Mouse (Mus musculus): ENCODE data around the gene Jmjd6. TPM values are rescaled to one million over a fixed set of nuclear protein-coding genes. Genes with fewer than 3 reads are reported as not detected.

Jmjd6 gene
- polyA plus RNA-seq, 1 experiment from 2014 or later, result 65.6 TPM

DNA sequence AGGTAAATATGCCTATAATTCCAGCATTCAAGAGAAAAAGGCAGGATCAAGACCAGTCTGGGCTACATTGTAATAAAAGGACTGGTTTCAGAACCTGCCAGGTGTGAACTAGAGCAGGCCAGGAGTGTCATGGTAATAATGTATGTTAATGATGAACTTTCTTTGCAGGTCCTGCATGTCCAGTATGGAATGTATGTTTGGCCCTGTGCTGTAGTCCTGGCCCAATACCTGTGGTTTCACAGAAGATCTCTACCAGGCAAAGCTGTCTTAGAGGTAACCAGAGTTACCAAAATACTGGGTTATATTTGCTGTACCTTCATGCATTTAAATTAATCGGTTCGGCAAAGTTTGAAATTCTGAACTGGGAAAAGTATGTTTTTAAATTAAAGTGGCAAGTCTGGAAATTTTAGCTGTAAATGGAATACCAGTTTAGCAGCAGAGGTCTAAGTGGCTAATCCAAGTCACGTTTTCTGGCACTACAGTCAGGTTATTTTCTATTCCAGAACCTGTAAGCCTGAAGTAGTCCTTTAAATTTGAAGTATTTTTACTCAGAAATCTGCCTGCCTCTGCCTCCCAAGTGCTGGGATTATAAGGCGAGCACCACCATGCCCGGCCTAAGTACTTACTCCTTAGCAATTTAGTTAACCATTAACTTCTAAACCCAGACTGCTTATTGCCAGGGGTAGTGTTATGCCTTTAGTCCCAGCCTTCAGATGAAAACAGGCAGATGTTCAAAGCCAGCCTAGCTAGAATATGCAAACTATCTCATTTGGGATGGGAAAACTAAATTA is 5.0 kb upstream of the Jmjd6 start:
- ATAC-seq (ENCODE audit: low read depth), result no peak
- Histone ChIP-seq H3K36me3 (ENCODE audit: control insufficient read depth, insufficient read depth, low read length) (peaks cover 6% of the 10 kb centered on the region; the same call in 1 of the 2 replicates), H3K4me1 (ENCODE audit: control insufficient read depth, insufficient read depth, low read length) (peaks cover 22% of the 10 kb centered on the region), H3K27me3 (ENCODE audit: control insufficient read depth, insufficient read depth, low read length) (no peaks in the 10 kb centered on the region), H3K9ac (replicated peaks; ENCODE audit: low read depth, low read length) (no peak overlapping the region), H3K27ac (ENCODE audit: low read depth, low read length) (no peak overlapping the region), H3K4me2 (ENCODE audit: low read depth, low read length) (no peak overlapping the region), H3K4me3 (ENCODE audit: low read depth, low read length) (no peak overlapping the region), H3K9me3 (ENCODE audit: control insufficient read depth, low read length) (no peaks in the 10 kb centered on the region)
- WGBS, result 78% methylated on average over 5 of the region's 5 CpGs

DNA sequence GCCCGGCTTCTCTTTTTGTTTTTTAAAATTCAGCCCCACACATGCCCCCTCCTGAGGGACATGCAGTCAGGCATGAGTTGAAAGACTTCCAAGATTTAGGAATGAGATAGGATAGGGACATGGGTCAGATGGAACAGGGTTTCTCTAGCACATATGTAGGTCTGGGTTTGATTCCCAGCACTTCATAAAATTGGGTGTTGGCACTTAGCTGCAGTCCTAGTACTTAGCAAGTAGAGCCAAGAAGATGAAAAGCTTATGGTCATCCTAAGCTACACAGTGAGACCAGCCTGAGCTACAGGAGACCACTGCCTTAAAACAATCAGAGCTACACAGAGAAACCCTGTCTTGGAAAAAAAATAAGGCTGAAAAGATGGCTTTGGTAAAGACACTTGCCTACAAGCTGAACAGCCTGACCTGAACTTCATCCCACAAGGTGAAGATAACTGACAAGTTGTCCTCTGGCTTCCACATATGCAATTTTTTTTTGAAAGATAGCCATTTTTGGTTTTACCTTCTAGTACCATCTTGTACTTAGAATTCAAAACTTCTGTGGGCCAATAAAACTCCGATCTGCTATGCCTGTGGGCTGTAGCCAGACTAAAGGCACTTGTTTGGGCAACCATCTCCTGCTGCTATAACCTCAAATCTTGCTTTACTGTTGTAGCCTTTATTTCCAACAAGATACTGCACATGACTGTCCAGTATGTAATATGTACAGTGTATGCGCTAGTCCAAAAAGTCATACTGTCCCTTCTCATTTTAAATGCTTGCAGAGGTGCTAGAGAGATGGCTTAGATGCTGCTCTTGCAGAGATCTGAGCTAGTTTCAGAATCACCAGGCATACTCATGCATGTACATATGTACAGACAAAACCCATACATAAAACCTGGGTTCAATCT is 4.2 kb upstream of the Jmjd6 start:
- ATAC-seq (ENCODE audit: low read depth), result no peak
- H3K4me1 ChIP-seq (ENCODE audit: control insufficient read depth, insufficient read depth, low read length), result peaks cover 22% of the 10 kb centered on the region
- no peak overlapping the region for H3K9ac ChIP-seq (replicated peaks; ENCODE audit: low read depth, low read length)
- no peak overlapping the region for H3K27ac ChIP-seq (ENCODE audit: low read depth, low read length)
- no peak overlapping the region for H3K4me3 ChIP-seq (ENCODE audit: low read depth, low read length)
- H3K27me3 ChIP-seq (ENCODE audit: control insufficient read depth, insufficient read depth, low read length), result no peaks in the 10 kb centered on the region
- H3K4me2 ChIP-seq (ENCODE audit: low read depth, low read length), result no peak overlapping the region
- peaks cover 6% of the 10 kb centered on the region; the same call in 1 of the 2 replicates for H3K36me3 ChIP-seq (ENCODE audit: control insufficient read depth, insufficient read depth, low read length)
- H3K9me3 ChIP-seq (ENCODE audit: control insufficient read depth, low read length), result no peaks in the 10 kb centered on the region
- WGBS, result 97% methylated on average over 3 of the region's 3 CpGs

DNA sequence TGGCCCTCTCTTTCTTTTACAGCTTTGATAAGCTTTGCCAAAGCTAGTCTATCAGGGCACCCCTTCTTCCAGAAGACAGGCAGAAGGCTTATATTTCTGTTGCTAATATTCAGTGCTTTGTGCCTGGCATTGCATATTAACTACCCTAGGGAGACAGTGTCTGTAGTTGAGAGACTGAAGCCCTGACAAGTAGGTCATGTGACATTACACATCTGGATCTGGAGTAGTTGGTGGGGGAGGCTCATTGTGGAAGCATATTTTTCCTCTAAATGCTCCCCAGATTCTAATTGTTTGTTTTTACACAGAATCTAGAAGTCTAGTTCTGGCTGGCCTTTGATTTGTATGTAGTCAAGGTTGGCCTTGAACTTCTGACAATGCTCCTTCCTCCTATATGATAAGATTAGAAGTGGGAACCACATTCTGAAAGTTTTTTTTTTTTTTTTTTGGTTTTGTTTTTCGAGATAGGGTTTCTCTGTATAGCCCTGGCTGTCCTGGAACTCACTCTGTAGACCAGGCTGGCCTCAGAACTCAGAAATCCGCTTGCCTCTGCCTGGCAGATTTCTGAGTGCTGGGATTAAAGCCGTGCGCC is 3.4 kb upstream of the Jmjd6 start:
- Histone ChIP-seq H3K36me3 (ENCODE audit: control insufficient read depth, insufficient read depth, low read length) (peaks cover 6% of the 10 kb centered on the region; the same call in 1 of the 2 replicates), H3K27me3 (ENCODE audit: control insufficient read depth, insufficient read depth, low read length) (no peaks in the 10 kb centered on the region), H3K9ac (replicated peaks; ENCODE audit: low read depth, low read length) (no peak overlapping the region), H3K4me1 (ENCODE audit: control insufficient read depth, insufficient read depth, low read length) (peaks cover 24% of the 10 kb centered on the region), H3K4me2 (ENCODE audit: low read depth, low read length) (no peak overlapping the region), H3K27ac (ENCODE audit: low read depth, low read length) (no peak overlapping the region), H3K9me3 (ENCODE audit: control insufficient read depth, low read length) (no peaks in the 10 kb centered on the region), H3K4me3 (ENCODE audit: low read depth, low read length) (no peak overlapping the region)
- 87% methylated on average over 4 of the region's 4 CpGs for WGBS
- ATAC-seq (ENCODE audit: low read depth), result no peak

DNA sequence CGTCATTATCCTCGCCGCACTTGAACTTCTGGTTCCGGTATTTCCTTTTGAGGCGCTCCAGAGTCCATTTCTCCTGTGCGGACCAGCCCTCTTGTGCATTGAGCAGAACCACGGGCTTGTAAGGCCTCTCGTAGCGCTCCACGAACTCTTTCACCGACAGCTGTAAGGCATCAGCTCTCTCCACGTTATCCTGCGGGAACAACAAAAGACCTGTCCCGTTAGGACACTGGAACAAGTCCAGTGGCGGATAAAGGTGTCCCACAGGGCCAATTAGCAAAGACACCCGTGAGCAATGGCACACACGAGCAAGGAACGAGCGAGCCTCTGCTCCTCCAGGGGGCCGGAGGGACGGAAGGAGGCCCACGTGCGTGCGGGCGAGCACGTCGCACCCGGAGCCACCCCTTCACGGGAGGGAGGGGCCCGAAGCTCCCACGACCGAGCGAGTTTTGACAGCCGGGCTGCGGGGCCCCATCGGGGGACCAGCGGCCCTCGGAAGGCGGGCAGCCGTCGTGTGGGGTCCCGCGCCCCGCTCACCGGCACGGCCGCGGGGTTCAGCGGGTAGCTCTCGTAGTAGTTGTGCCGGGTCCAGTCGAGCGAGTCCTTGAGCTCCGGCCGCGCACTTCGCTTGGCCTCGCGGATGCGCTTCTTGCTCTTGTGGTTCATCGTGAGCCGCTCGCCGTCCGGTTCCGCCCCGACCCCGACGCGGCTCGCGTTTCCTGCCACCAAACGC is 553 bp downstream of the Jmjd6 start:
- Histone ChIP-seq H3K4me2 (ENCODE audit: low read depth, low read length) (peak overlapping the region; percentile 93), H3K27me3 (ENCODE audit: control insufficient read depth, insufficient read depth, low read length) (no peaks in the 10 kb centered on the region), H3K9ac (replicated peaks; ENCODE audit: low read depth, low read length) (peak overlapping the region; percentile 85), H3K4me3 (ENCODE audit: low read depth, low read length) (peak overlapping the region; percentile 84), H3K36me3 (ENCODE audit: control insufficient read depth, insufficient read depth, low read length) (peaks cover 30% of the 10 kb centered on the region), H3K27ac (ENCODE audit: low read depth, low read length) (peak overlapping the region; percentile 97), H3K4me1 (ENCODE audit: control insufficient read depth, insufficient read depth, low read length) (peaks cover 28% of the 10 kb centered on the region), H3K9me3 (ENCODE audit: control insufficient read depth, low read length) (no peaks in the 10 kb centered on the region)
- peak; percentile 69 for ATAC-seq (ENCODE audit: low read depth)
- under 1% methylated on average over 50 of the region's 73 CpGs for WGBS

DNA sequence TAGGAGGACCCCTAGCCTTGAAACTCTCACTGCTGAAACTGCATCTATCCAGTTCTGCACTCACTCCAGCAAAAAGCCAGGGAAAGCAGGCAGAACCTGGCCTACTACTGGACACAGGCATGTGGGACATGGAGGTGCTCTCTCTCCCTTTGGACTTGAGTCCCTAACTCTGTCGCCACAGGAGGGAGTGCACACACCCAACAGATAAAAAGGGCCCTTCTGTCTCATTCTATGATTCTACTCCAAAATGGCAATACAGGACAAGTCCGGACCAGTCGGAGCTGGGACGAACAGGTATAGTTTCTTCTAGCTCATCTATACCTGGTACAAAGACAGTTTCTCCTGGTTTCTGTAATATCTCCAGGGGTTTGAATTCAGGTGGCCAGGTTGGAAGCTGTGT is 2.5 kb downstream of the Jmjd6 start:
- Histone ChIP-seq H3K4me2 (ENCODE audit: low read depth, low read length) (peak overlapping the region; percentile 93), H3K36me3 (ENCODE audit: control insufficient read depth, insufficient read depth, low read length) (peaks cover 46% of the 10 kb centered on the region), H3K27ac (ENCODE audit: low read depth, low read length) (no peak overlapping the region), H3K4me1 (ENCODE audit: control insufficient read depth, insufficient read depth, low read length) (peaks cover 28% of the 10 kb centered on the region), H3K9me3 (ENCODE audit: control insufficient read depth, low read length) (no peaks in the 10 kb centered on the region), H3K27me3 (ENCODE audit: control insufficient read depth, insufficient read depth, low read length) (no peaks in the 10 kb centered on the region), H3K9ac (replicated peaks; ENCODE audit: low read depth, low read length) (no peak overlapping the region), H3K4me3 (ENCODE audit: low read depth, low read length) (peak overlapping the region; percentile 6; the same call in 1 of the 2 replicates)
- 86% methylated on average over 4 of the region's 4 CpGs for WGBS
- no peak for ATAC-seq (ENCODE audit: low read depth)

DNA sequence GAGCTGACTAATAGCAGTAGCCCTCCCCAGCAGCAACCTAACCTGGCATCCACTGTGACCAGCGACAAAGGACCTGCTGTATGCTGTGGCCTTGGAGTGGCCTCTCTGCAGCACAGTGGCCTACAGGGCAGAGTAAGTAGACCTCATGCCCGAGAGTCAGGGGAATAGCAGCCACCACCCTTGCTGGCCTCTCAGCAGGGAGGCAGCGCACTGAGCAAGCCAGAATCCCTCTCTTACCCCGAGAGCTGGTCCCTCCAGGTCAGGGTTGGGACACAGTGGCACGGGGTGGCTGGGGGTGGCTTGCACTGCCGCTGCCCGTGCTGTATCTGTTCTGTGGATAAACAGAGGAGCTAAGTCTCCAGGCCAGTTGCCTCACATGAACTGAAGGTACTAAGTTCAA is 3.6 kb downstream of the Jmjd6 start:
- H3K4me3 ChIP-seq (ENCODE audit: low read depth, low read length), result no peak overlapping the region
- no peak for ATAC-seq (ENCODE audit: low read depth)
- H3K36me3 ChIP-seq (ENCODE audit: control insufficient read depth, insufficient read depth, low read length), result peaks cover 55% of the 10 kb centered on the region
- H3K4me1 ChIP-seq (ENCODE audit: control insufficient read depth, insufficient read depth, low read length), result peaks cover 28% of the 10 kb centered on the region
- 82% methylated on average over 7 of the region's 7 CpGs for WGBS
- no peak overlapping the region for H3K4me2 ChIP-seq (ENCODE audit: low read depth, low read length)
- no peaks in the 10 kb centered on the region for H3K27me3 ChIP-seq (ENCODE audit: control insufficient read depth, insufficient read depth, low read length)
- peak overlapping the region; percentile 25; the same call in 1 of the 2 replicates for H3K9ac ChIP-seq (replicated peaks; ENCODE audit: low read depth, low read length)
- no peaks in the 10 kb centered on the region for H3K9me3 ChIP-seq (ENCODE audit: control insufficient read depth, low read length)
- H3K27ac ChIP-seq (ENCODE audit: low read depth, low read length), result no peak overlapping the region

DNA sequence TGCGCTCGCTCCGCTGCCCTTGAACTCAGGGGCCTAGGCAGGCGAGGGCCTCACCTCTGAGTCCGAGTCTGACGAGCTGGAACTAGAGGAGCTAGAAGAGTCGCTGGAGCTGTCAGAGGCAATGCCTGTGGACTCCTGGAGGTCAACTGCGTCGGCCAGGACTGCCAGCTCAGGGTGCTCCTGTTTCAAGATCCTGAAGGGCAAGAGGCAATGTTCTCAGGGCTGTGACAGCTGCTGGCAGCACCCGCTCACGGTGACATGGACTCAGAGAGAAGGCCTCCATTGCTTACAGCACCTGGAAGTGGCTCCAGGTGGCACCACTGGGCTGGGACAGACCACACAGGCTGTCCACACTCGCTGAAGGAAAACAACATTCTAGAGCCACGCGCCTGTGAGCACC is 4.3 kb downstream of the Jmjd6 start:
- Histone ChIP-seq H3K4me2 (ENCODE audit: low read depth, low read length) (no peak overlapping the region), H3K27me3 (ENCODE audit: control insufficient read depth, insufficient read depth, low read length) (no peaks in the 10 kb centered on the region), H3K4me3 (ENCODE audit: low read depth, low read length) (no peak overlapping the region), H3K9me3 (ENCODE audit: control insufficient read depth, low read length) (no peaks in the 10 kb centered on the region), H3K36me3 (ENCODE audit: control insufficient read depth, insufficient read depth, low read length) (peaks cover 62% of the 10 kb centered on the region), H3K4me1 (ENCODE audit: control insufficient read depth, insufficient read depth, low read length) (peaks cover 21% of the 10 kb centered on the region), H3K27ac (ENCODE audit: low read depth, low read length) (no peak overlapping the region), H3K9ac (replicated peaks; ENCODE audit: low read depth, low read length) (no peak overlapping the region)
- 93% methylated on average over 14 of the region's 14 CpGs for WGBS
- ATAC-seq (ENCODE audit: low read depth), result no peak

DNA sequence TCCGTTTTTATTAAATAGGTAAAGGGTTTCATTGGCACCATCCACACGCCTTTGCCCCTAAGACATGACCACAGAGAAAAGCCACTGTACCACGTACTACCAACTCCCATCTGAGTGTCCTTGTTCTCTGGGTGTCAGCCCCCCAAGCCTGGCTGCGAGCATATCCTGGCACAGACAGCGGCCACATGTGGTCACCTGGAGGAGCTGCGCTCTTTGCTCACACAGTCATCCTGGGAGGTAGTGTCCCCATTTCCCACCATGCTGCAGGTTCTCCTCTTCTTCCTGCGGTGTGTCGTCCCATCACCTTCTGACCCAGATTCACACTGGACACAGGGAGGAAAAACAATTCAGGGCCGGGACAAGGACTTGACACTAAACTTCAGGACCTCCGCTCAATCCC is 5.8 kb downstream of the Jmjd6 start:
- no peaks in the 10 kb centered on the region for H3K9me3 ChIP-seq (ENCODE audit: control insufficient read depth, low read length)
- peaks cover 74% of the 10 kb centered on the region for H3K36me3 ChIP-seq (ENCODE audit: control insufficient read depth, insufficient read depth, low read length)
- no peak overlapping the region for H3K9ac ChIP-seq (replicated peaks; ENCODE audit: low read depth, low read length)
- peaks cover 22% of the 10 kb centered on the region for H3K4me1 ChIP-seq (ENCODE audit: control insufficient read depth, insufficient read depth, low read length)
- no peaks in the 10 kb centered on the region for H3K27me3 ChIP-seq (ENCODE audit: control insufficient read depth, insufficient read depth, low read length)
- ATAC-seq (ENCODE audit: low read depth), result no peak
- no peak overlapping the region for H3K27ac ChIP-seq (ENCODE audit: low read depth, low read length)
- H3K4me2 ChIP-seq (ENCODE audit: low read depth, low read length), result no peak overlapping the region
- 94% methylated on average over 10 of the region's 10 CpGs for WGBS
- no peak overlapping the region for H3K4me3 ChIP-seq (ENCODE audit: low read depth, low read length)

All from neural tube, embryonic 14.5 days (tissue).